Mouse (Mus musculus) central nervous system, embryonic 11.5 days (tissue): ENCODE results near the gene Tac2. TPM values are rescaled to one million over a fixed set of nuclear protein-coding genes. Genes with fewer than 3 reads are reported as not detected.

ENCODE experiments used
- polyA plus RNA-seq: library from polyadenylated mRNA; depleted of rRNA; stranded (reverse); fragments of >200 nt; gene quantifications from 2 replicates; pipeline ENCODE4 v1.2.3, GENCODE M21; 2012; rRNA removed

Tac2 gene
- 1.9 and 8.4 TPM in 2 replicates for polyA plus RNA-seq

GRCm38 (mm10) chr10:127724178-127724577 lies at the start of gene Tac2:
TSS of gene Tac2 (plus strand) at chr10:127724478.

DNA sequence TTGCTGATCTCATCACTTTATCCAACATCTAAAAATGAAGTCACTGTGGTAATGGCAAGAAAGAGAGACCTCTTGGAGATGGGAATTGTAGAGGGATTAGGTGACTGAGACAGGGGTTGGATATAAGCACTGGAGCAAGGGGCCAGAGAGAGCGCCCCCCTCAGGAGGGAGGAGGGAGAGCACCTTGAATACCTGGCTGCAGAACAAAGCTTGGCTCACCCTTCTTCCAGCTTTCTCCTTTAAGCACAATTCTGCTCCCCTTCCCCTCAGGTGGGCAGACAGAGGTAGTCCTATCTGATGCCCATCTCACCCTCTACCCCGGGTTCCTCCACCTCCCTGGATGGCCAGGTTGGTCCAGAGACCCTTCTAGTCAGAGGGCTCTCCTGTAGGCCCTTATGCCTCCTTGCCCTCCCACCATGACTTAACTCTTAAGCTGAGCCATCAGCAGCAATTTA lies 19.5 kb upstream of the Tac2 start, which contains the start of gene Myo1a:
Gene Myo1a, plus strand, starts transcription at position 405 of the 455 bp plus-strand sequence.

DNA sequence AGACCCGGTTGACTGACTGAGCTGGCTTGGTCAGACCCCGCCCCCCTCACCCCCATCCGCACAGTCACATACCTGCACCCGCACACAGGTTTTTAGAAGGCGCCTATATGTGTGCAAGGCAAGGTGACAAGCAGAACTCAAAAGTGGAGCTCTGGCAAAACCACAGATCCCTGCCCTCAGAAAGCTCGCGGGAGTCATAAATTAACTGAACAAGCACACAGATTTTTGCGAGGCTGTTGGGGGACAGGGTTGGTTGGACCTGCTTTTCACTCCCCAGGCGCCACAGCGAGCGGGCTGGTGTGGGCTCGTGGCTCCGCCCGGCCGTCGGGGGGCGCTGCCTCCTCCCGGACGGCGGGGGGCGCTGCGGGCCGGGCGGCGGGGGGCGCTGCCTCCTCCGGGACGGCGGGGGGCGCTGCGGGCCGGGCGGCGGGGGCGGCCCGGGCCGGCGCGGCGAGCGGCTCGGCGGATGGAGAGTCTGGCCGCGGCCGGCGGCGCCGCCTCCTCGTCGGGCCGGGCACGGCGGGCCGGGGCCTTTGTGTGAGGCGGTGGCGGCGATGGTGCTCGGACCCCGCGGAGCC lies 14.9 kb downstream of the Tac2 start, which contains the start of gene Zbtb39:
Gene Zbtb39, plus strand, starts transcription at position 456 of the 578 bp plus-strand sequence.

GRCm38 (mm10) chr10:127751548-127751947 lies 27.3 kb downstream of the Tac2 start, which contains the start of gene Gpr182:
TSS of gene Gpr182 (minus strand) at chr10:127751732.

DNA sequence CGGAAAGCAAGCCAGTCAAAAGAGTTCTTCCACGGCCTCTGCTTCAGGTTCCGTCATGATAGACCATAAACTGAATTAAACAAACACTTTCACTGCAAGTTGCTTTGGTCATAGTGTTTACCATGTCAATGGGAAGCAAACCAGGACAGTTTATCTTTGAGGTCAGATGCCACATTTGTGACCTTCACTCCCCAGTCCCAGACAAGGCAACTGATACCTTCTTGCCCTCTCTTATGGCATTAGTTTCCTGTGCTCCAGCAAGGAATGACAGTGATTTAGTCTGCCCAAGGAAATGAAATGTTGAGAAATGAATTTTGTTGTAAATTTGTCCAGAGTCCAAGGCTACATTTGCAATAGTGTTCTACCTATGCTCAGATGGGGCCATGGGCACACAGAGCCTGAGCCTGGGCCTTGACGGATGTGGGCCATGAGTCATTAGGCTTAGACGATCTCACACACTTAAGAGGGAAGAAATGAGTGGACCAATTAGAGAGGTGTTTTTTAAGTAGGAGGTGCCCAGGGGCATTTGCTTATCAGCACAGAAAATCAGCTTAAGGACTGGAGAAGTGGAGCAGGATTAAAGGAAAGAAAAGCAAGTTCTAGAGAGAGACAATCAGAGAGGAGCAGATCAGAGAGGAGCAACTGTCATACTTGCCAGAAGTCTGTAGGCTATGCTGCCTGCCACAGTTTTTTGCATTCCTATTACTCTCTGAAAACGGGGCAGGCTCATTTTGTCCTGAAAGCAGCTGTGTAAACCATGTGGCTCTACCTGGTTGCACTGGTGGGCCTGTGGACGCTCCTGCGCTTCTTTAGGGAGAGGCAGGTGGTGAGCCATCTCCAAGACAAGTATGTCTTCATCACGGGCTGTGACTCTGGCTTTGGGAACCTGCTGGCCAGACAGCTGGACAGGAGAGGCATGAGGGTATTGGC lies 35.2 kb downstream of the Tac2 start, which contains the start of the genes Rdh1 and Rdh16f1:
Gene Rdh1, plus strand, starts transcription at position 541 of the 930 bp plus-strand sequence.
Gene Rdh16f1, plus strand, starts transcription at position 607 of the 930 bp plus-strand sequence.

GRCm38 (mm10) chr10:127776011-127776410 lies 51.7 kb downstream of the Tac2 start, which contains the start of gene Rdh9:
TSS of gene Rdh9 (plus strand) at chr10:127776386.

Other genes starting within 250 kb of the Tac2 start
- 7.8 and 12.2 TPM in 2 replicates for gene Stac3, start 222.8 kb upstream of the Tac2 start, polyA plus RNA-seq
- gene Ndufa4l2, start 209.5 kb upstream of the Tac2 start, polyA plus RNA-seq: 4.2 and 4.5 TPM in 2 replicates
- gene Shmt2, start 202.0 kb upstream of the Tac2 start, polyA plus RNA-seq: 94.7 and 99.4 TPM in 2 replicates
- 10.4 and 12.6 TPM in 2 replicates for gene Nxph4, start 189.9 kb upstream of the Tac2 start, polyA plus RNA-seq
- 129 and 151 TPM in 2 replicates for gene Lrp1, start 103.3 kb upstream of the Tac2 start, polyA plus RNA-seq
- gene Stat6, start 81.5 kb upstream of the Tac2 start, polyA plus RNA-seq: 8.9 and 12.3 TPM in 2 replicates
- gene Nemp1, start 57.6 kb upstream of the Tac2 start, polyA plus RNA-seq: 12.5 and 14.6 TPM in 2 replicates
- gene Nab2, start 55.9 kb upstream of the Tac2 start, polyA plus RNA-seq: 16.4 and 26.1 TPM in 2 replicates
- gene Myo1a, start 19.3 kb upstream of the Tac2 start, polyA plus RNA-seq: 2.7 and 4.1 TPM in 2 replicates
- 17.2 and 19.3 TPM in 2 replicates for gene Zbtb39, start 15.1 kb downstream of the Tac2 start, polyA plus RNA-seq
- gene Gpr182, start 27.3 kb downstream of the Tac2 start, polyA plus RNA-seq: 0.74 and 1.6 TPM in 2 replicates
- gene Rdh1, start 35.2 kb downstream of the Tac2 start, polyA plus RNA-seq: 0.06 and 0.11 TPM in 2 replicates
- 0.21 TPM in 1 of 2 replicates, not detected in the other for gene Rdh16f1, start 35.3 kb downstream of the Tac2 start, polyA plus RNA-seq
- 0.06 TPM in 1 of 2 replicates, not detected in the other for gene Rdh9, start 51.9 kb downstream of the Tac2 start, polyA plus RNA-seq
- gene Rdh16, start 76.7 kb downstream of the Tac2 start, polyA plus RNA-seq: not detected in 2 replicates
- not detected in 2 replicates for gene Rdh19, start 125.5 kb downstream of the Tac2 start, polyA plus RNA-seq
- not detected in 2 replicates for gene Rdh16f2, start 142.0 kb downstream of the Tac2 start, polyA plus RNA-seq
- gene Rdh7, start 164.3 kb downstream of the Tac2 start, polyA plus RNA-seq: not detected in 2 replicates
- 0.02 TPM in 1 of 2 replicates, not detected in the other for gene Sdr9c7, start 174.0 kb downstream of the Tac2 start, polyA plus RNA-seq